Mouse (Mus musculus) retina, embryonic 14.5 days (tissue): ENCODE data around the gene Aff1.
A peak's percentile ranks its signal among the peaks of the same experiment; 100 is the strongest.

Source experiments
- DNase-seq: peaks from one replicate; pipeline ENCODE4 v3.0.0-alpha.2; 2015; ENCODE audit warnings: low spot score

Gene Aff1

DNA sequence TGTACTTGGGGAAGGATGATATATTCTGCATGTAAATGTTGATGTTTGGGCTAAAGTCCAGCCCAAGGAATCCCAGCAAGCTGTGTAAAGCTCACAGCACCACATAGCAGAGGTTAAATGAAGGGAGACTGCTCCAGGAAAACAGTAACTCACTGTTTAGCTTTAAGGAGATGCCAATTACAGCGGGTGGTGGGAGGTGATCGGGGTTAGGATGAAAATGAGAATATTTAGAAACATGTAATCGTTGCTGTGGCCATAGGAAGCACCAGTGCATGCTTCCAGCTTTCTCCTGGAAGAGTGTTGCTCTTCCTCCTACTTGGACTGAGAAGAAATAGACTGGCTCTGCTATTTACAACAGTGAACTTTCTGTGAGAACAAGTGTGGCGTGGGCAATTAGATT, 80.1 kb downstream of the Aff1 start:
- peak; percentile 30 for DNase-seq

DNA sequence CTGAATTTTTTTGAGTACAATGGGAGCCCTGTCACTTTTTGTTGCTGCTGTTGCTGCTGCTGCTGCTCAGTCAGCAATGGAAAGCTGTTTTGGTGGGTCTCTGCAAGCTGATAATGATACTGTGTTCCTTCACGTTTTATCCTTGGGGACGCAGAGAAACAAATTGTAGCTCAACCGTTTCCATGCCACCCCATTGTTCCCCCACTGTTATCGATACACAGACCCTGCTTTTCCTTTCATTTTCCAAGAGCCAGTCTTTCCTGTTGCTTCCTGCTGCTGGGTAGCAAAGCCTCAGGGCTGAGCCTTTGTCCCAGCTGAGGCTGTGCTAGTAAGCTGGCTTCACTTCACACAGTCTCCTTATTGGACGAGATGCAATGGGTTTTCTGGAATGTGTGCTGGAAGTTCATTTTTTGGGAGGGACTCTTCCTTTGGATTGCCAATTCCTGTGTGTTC, 81.0 kb downstream of the Aff1 start:
- peak; percentile 58 for DNase-seq

DNA sequence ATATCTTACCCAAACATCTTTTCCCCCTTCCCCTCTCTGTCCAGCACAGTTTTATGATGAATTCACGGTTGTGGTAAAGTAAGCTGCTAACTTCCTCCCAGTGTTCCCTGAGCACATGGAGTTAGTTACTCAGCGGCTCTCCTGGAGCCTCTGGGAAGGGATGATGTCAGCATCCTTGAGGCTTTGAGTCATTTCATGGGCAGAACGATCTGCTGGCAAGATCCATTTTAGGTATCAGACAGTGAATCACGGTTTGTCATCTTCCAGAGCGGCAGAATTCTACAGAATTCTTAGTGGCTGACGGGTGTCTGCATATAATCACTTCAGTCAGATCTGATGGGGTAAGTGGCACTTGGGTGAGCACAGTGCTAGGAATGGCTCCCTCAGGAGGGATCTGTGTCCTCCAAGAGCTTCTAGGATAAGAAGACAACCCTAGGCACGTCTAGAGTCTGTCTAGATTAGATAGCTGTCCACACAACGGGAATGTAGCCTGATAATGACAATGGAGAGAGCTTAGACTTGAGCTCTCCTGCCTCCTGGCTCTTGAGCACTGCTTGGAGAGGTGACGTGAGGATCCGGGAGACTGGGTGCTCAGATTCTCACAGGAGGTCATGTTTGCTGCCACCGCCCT, 82.6 kb downstream of the Aff1 start:
- no peak for DNase-seq

DNA sequence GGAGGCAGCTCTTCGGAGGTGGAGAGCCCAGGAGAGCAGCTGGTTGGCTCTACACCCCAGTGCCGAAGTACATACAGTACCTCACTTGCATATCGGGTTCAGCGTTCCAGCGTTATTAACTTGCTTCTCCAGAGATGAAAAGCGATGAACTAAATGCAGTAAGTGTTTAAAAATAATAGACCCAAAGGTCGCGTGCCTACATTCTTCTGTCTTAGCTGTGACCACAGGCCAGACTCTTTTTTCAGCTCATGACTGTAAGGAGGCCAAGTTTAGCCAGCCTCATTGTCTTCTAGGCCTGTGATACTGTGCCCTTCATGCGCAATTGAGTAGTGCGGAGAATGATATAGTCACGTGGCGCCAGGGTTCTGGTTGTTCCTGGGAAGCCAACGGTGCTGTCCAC, 83.3 kb downstream of the Aff1 start:
- DNase-seq = no peak

DNA sequence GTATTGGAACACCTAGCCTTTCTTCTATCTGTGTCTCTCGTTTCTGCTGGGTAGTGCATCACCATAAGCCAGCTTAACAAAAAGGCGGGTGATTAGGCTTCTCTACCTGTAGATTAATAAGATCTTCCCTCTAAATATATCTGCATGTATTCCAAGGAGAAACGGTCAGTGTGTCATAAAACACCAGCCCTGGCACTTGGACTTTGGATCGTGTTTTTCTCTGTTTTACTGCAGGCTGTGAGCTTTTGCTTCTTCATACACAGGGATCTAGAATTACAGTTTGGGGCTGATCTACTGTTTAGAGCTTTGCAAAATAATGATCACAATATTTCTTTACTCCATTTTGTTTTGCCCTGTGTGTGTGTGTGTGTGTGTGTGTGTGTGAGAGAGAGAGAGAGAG, 84.7 kb downstream of the Aff1 start:
- DNase-seq = no peak

DNA sequence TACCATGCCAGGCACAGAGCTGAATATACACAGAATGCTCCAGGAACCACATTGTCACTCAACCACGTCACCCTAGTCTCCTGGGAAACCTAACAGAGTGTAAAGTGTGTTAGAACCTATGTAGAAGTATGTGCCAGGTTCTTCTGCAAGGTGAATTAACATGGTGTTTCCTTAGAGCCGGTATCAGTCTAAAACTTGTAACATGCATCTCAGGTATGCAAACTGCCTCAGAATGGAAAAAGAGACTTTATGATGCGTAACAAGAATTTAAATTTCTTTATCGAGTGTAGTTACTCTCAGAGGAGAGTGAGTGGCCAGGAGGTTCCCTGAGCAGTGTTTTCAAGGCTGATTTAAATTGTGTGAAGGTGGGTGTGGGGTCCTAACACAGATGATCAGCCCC, 85.3 kb downstream of the Aff1 start:
- peak; percentile 26 for DNase-seq

DNA sequence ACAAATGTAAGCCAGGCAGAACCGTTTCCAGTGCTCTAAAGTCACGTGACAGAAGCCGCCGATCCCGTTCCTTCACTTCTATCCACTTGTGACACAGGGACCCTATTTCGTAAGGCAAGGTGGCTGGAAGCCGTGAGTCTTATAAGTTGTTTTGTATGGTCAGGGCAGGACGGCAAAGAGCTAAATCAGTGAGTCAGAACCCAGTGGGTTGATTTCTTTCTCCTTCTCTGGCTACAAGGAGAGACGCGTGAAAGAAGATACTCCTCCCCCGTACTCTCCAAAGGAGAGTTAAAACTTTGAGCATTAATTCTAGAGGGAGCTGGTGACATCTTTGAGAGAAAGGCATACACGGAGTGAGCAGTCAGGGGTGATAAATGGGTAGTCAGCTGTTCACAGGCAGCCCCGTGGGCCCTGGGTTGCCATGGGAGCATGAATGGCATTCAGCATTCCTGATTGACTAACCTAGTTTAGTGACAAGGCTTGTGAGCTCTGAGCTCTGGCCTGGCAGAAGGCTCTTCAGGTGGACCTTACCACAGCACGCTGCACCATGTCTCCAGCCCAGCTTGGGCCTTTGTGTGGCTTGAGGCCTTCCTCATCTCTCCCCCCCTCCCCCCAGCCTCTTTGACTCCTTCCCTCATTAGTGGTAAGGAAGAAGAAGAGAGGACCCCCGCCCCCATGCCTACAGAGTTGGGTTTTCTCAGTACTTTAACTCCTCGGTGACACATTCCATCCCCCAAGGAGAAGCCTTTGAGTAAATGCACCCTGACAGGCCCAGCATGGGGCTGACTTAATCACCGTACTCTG, 86.3 kb downstream of the Aff1 start:
- peak; percentile 94 for DNase-seq

DNA sequence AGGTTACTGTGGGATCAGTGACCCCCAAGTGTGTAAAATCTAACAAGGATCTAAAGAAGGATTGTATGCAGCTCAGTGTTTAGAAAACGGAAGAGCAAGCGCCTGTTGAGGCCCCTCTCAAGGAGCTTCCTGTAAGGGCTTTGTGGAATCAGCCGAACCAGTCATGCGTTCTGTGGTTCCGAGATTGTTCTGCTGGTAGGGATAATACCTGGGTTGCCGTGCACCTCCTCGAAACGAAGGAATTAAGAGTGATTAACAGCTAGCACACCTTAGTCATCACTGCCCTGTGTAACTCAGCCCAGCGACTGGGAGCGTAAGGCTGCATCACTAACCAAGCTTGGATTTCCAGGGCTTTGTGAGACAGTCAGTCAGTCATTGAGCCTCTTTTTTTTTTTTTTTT, 87.7 kb downstream of the Aff1 start:
- DNase-seq = peak; percentile 40

DNA sequence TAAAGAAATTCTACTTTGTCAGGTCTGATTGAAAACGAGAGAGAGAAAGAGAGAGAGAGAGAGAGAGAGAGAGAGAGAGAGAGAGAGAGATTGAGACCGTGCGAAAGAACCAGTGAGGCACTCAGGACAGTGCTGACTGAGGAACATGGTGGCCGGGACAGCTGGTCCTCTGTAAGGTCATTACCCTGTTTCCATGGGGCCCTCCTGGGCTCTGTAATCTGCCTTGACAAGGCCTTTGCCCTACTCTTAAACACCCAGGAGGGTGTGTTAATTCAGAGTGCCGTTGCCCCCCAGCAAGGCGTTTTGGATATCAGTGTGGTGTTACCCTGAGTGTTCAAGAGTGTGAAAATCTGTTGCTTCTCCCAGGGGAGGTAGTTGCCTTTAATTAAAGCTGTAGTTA, 88.1 kb downstream of the Aff1 start:
- DNase-seq = peak; percentile 67

DNA sequence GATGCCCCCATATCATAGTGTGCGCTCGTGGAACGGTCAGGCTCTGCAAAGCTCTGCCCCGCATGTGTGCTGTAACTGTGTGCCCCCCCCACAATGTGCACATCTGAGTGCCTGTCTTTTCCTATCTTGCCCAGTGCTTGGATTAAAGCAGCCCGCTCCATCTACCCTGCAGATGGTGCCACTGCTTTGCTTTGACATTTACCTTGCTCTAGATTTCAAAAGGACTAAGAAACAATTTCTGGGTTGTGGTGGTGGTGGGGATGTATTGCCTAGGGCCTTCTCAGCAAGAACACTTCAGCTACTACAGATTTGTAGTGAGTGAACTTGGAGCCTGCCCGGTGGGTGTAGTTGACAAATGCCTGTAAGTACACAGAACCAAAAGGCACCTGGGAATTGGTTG, 88.7 kb downstream of the Aff1 start:
- no peak for DNase-seq

DNA sequence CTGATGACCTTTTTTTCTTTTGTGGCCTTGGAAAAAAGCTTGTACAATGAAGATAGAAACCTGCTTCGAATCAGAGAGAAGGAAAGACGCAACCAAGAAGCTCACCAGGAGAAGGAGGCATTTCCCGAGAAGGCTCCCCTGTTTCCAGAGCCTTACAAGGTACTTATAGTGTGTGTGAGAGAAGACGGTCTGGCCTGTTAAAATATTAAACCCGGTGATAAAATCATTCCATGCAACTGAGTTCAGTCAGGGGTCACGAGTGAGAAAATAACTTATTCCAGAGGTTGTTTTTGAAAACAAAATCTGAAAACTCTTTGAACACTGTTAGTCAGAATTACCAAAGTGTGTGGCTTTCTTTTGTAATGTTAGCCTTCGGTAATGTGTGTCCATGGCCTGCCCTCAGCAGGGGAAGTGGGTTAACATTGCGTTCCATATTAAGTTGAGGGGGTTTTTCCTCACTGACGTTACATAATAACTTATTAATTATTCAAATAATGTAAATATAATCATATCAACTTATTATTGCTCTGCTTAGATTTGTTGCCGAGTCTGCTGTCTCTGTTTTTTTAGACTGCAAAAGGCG, 91.0 kb downstream of the Aff1 start:
- DNase-seq = no peak

DNA sequence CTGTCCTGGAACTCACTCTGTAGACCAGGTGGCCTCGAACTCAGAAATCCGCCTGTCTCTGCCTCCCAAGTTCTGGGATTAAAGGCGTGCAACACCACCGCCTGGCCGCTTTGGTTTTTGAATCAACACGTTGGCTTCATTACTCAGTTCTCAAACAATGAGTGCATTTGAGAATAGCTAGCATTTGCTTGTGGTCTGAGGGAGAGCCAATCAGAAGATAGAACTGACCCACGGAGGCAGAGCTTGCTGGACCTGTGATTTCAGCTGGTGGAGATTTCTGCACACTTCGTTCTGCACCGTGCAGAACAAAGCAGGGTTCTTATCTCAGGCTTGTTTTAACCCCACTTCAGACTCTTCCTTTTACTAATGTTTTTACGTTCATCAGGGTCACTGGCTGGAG, 93.9 kb downstream of the Aff1 start:
- DNase-seq = no peak

DNA sequence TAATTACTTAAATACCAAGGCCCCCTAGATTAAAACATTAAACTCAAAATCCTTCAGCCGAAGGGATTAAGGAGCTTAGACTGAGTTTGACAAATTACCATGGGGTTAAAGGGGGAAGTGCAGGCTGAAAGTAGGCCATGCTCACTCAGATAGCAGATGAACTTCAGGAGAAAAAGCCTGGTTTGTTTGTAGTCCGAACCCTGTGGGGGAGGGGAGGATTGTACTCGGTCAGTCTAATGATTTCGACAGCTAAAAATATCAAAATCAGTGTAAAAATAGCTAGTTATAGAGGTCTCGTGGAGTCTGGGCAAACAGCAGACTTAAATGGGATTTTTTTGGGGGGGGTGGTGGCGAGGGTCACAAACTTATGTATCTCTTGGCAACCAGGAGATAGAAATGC, 96.3 kb downstream of the Aff1 start:
- DNase-seq = peak; percentile 76

DNA sequence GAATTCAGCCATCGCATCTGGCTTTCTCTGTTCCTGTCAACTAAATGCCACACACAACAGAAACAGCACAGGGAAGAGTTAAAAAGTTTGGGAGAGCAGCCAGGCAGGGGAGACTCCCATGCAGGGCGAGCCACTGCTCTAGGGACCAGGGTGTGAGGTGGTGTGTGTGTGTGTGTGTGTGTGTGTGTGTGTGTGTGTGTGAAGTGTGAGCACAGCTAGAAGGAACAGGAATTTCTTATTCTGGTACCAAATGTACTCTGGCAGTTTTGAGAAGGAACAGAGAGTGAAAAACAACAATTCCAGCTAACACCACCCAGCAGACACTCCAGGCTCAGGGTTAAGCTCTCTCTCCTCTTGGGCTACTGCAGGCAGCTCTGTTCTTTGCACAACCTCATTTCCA, 96.8 kb downstream of the Aff1 start:
- peak; percentile 43 for DNase-seq

DNA sequence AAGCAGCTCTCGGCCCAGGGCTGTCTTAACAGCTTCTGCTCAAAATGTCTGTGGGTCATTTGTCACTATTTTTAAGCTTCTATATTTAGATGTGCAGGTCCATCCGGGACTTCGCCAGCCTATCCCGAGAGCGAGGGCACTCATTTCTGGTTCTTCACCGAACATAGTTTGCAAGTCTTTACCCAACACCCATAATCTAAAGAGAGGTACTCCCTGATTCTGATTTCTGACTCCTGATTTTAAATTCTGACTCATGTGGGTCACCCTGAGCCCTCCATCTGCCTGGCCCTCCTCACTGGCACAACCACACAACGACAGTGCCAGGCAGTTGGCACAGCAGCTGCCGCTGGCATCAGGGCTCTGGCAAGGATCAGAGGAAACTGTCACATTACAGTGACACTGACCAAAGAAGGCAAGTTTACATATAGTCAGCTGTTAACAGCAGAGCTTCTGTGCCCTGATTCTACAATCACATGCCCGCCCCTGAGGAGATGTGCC, 97.5 kb downstream of the Aff1 start:
- DNase-seq = no peak

DNA sequence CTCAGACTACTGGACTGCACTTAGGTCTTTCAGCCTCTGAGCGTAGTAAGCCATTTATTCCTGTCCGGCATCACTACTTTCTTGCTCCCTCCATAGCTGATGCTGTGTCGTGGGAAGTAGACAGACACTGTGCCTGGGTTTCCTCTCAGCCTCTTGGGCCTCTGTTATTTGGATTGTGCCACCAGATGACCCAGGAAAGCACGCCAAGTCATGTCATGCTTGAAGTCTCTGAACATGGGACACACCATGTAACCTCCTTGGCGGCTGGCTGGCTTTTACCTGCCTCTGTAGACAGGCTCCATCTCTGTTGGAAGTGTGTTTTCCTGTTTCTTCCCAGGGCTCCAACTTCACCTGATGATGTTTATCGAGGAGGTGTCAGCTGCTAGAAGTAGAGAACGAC, 99.6 kb downstream of the Aff1 start:
- no peak for DNase-seq

DNA sequence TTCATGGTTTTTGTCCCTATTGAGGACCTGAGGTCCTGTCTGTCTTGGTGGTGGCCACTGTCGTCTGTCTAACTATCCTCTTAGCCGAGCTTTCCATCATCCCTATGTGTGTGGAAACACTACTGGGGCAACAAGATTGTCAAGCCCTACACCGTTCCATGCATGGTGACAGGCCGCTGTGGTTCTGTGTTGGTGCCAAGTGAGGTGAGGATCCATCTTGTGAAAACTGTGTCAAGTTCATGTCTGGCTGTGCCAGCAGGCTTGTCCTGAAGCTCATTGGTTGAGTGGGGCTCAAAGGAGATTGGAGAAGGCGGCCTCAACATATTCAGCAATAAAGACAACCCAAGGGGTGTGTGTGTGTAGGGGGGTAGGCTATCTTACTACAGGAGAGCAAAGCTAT, 102.9 kb downstream of the Aff1 start:
- DNase-seq = no peak

DNA sequence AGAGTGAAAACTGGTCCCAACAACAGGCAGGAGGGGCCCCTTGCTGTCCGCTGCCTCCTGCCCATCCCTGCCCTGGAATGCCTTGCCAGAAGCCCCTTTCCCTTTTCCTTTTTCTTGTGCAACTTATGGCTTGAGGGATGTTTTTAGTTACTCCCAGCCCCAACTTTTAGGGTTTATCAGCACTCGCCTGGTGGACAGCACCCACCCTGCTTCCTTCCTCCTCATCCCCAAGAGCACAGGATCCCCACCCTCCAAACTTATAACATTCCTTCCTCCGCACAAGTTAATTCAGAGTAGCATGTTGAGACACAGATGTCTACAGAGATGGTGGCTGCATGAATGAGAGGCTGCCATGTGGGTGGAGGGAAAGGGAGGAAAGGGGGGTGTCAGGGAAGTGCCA, 103.9 kb downstream of the Aff1 start:
- DNase-seq = no peak

DNA sequence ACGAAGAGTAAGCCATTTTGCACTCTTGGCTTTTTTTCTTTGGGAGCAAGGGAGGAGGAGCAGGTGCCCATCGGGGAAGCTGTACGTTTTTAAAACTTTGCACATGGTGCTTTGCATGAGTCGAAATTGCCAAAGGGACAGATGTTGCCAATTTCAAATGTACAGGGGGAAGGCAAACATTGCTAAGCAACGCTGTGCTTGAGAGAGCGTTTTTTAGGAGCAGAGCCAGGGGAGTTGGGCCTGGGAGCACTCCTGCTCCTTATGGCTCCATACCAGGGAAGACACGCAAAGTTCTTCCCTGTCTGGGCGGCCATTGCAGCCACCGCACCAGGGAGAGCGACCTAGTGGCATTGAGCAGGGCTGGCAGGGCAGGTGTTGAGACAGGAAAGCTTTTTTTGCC, 105.6 kb downstream of the Aff1 start:
- no peak for DNase-seq

DNA sequence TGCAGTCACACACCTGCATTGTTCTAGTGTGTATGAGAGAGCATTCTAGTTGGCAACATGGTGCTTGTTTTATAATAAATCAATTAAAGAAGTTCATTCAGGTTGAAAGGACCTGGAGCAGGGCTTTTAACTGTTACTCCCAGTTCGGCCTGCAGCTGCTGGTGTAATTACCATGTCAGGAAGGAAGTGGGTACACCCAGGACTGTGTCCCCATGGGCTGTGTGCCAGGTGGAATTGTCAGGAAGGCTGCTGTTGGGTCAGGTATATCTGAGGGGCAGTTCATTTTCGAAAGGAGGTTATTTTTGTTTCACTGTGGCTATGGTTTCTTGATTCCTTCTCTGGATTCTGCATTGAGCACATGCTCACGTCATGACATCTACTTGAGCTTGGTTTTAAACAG, 107.3 kb downstream of the Aff1 start:
- no peak for DNase-seq

DNA sequence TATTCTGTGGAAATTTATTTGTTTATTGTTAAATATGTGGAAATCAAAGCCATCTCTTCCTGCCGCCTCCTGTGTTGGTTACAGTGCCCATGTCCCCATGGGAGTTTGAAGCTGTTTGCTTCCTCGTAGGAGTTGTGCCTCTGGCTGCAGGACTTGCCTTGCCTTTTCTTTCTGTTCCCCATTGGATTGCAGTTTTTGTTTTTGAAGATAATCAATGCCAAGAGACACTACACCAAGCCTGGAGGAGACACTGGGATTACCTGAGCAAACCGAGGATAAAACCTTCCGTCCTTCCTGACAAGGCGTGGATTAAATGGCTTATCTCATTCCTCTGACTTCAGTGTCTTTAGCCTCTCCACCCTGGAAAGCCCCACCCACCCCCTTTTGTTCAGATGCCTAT, 107.8 kb downstream of the Aff1 start:
- no peak for DNase-seq

DNA sequence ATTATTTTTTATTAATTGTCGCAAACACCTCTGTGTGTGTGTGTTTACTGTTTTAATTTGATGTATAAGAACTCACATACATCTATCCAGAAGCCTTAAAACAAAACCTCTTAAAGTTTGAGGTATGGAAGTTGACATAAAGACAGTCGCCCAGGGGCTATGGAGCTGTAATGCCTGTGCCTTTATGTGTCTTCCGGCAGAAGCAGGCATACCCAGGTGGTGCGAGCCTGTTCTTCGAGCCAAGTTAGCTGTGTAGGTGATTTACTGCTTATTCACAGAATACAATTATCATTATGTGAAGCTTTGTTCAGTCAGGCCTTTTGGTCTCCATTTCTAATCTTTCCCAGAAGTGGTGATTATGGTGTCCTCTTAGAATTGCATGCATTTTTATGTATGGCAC, 111.2 kb downstream of the Aff1 start:
- no peak for DNase-seq

DNA sequence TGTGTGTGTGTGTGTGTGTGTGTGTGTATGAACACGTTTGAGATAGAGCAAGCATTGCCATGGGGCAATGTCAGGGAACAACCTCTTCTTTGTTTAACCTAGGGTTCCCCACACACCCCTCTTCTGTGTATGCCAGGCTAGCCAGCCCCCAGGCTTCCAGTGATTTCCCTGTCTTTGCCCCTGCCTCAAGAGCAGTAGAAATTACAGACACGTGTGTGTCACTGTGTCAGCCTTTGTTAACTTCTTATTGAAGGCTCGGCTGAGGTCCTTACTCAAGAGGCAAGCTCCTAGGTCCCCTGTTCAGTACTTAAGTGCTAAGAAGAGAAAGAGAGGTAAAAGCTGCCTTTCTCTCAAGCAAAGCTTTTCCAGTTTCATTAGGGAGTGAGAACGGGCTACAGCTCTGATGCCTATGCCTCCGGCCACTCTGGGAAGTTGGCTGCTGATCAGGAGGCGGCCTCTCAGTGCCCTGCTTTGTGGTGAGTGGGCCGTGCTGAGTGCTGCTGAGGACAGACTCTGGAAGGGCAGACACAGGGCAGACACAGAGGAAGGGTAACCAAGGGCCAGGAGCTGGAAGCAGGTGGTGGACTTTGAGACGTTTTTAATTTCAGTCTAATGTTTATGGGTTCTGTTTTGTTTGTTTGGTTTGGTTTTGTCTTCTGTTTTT, 111.9 kb downstream of the Aff1 start:
- peak; percentile 66 for DNase-seq
